Mouse (Mus musculus) MEL (cell line): ENCODE results near the gene Manf. TPM values are rescaled to one million over a fixed set of nuclear protein-coding genes. Genes with fewer than 3 reads are reported as not detected.

Source experiments
- DNase-seq: peaks from one replicate; pipeline ENCODE4 v3.0.0; 2011; ENCODE audit warnings: low read depth, low spot score
- H3K27ac ChIP-seq: 2 replicates; pipeline ENCODE4 v1.5.1; 2012; ENCODE audit warnings: low read depth, mild to moderate bottlenecking, control low read depth, low read length, moderate library complexity; ENCODE audit not compliant: control insufficient read depth
- H3K27me3 ChIP-seq, 2 experiments: fragments of 150-350 bp in 1 of 2; sonication (generic) in 1 of 2; 2 replicates each; pipeline ENCODE4 v1.6.1; 2012; ENCODE audit warnings: low read length in 2 of 2, mild to moderate bottlenecking in 2 of 2, improper control_type of control experiment in 1 of 2, moderate library complexity in 1 of 2; ENCODE audit not compliant: insufficient read depth in 2 of 2, control insufficient read depth in 1 of 2
- H3K36me3 ChIP-seq, 2 experiments: 2 replicates each; pipeline ENCODE4 v1.6.1; 2012 to 2014; ENCODE audit warnings: low read length in 2 of 2, improper control_type of control experiment in 1 of 2, inconsistent platforms in 1 of 2, mild to moderate bottlenecking in 1 of 2; ENCODE audit not compliant: insufficient read depth in 2 of 2, control insufficient read depth in 1 of 2
- H3K4me1 ChIP-seq, 2 experiments: fragments of 150-350 bp in 1 of 2; sonication (generic) in 1 of 2; 2 replicates each; pipeline ENCODE4 v1.6.1; 2012; ENCODE audit warnings: low read length in 2 of 2, improper control_type of control experiment in 1 of 2, mild to moderate bottlenecking in 1 of 2; ENCODE audit not compliant: insufficient read depth in 2 of 2, control insufficient read depth in 1 of 2
- H3K4me3 ChIP-seq, 2 experiments: fragments of 150-350 bp in 1 of 2; sonication (generic) in 1 of 2; 2 replicates each; pipeline ENCODE4 v1.5.1; 2012; ENCODE audit warnings: low read depth in 2 of 2, low read length in 2 of 2, mild to moderate bottlenecking in 2 of 2, moderate library complexity in 2 of 2, control low read depth in 1 of 2, improper control_type of control experiment in 1 of 2; ENCODE audit not compliant: control insufficient read depth in 1 of 2, insufficient read depth in 1 of 2
- H3K79me2 ChIP-seq: 2 replicates; pipeline ENCODE4 v1.6.1; 2012; ENCODE audit warnings: mild to moderate bottlenecking, low read length, moderate library complexity; ENCODE audit not compliant: control insufficient read depth, poor library complexity, insufficient read depth
- H3K9ac ChIP-seq: 2 replicates; pipeline ENCODE4 v1.6.1; 2012; ENCODE audit warnings: low read depth, mild to moderate bottlenecking, control low read depth, low read length, moderate library complexity; ENCODE audit not compliant: control insufficient read depth, poor library complexity, severe bottlenecking
- H3K9me3 ChIP-seq: fragments of 150-350 bp; sonication (generic); replicated peaks from 2 replicates; pipeline ENCODE4 v1.6.1; 2012; ENCODE audit warnings: mild to moderate bottlenecking, low read length, improper control_type of control experiment, moderate library complexity; ENCODE audit not compliant: insufficient read depth
- BHLHE40 ChIP-seq: IDR thresholded peaks from 2 replicates; pipeline ENCODE4 v1.6.1; 2012; ENCODE audit warnings: low read depth, mild to moderate bottlenecking, inconsistent platforms, low read length, improper control_type of control experiment, borderline replicate concordance
- CHD2 ChIP-seq: IDR thresholded peaks from 2 replicates; pipeline ENCODE4 v1.6.1; 2011; ENCODE audit warnings: low read length, improper control_type of control experiment
- CTCF ChIP-seq, 3 experiments: IDR thresholded peaks in 2 of 3; conservative IDR thresholded peaks in 1 of 3; 2 replicates each; pipeline ENCODE4 v1.5.1; 2011 to 2012; ENCODE audit warnings: low read length in 3 of 3, low read depth in 2 of 3, mild to moderate bottlenecking in 2 of 3, improper control_type of control experiment in 1 of 3, inconsistent platforms in 1 of 3, mixed read lengths in 1 of 3, moderate library complexity in 1 of 3; ENCODE audit not compliant: control insufficient read depth in 1 of 3, insufficient read depth in 1 of 3, poor library complexity in 1 of 3, severe bottlenecking in 1 of 3
- E2F4 ChIP-seq: IDR thresholded peaks from 2 replicates; pipeline ENCODE4 v1.6.1; 2011; ENCODE audit warnings: low read depth, low read length, improper control_type of control experiment, borderline replicate concordance
- ELF1 ChIP-seq: IDR thresholded peaks from 2 replicates; pipeline ENCODE4 v1.6.1; 2014; ENCODE audit warnings: low read depth, mild to moderate bottlenecking, inconsistent platforms, low read length, improper control_type of control experiment, moderate library complexity
- EP300 ChIP-seq, 2 experiments: IDR thresholded peaks; 2 replicates each; pipeline ENCODE4 v1.6.1; 2011; ENCODE audit warnings: improper control_type of control experiment in 2 of 2, low read length in 2 of 2, low read depth in 1 of 2, mild to moderate bottlenecking in 1 of 2
- ETS1 ChIP-seq: IDR thresholded peaks from 2 replicates; pipeline ENCODE4 v1.6.1; 2012; ENCODE audit warnings: low read depth, mild to moderate bottlenecking, inconsistent platforms, low read length, improper control_type of control experiment, moderate library complexity
- GATA1 ChIP-seq: IDR thresholded peaks from 2 replicates; pipeline ENCODE4 v1.6.1; 2011; ENCODE audit warnings: low read depth, low read length, improper control_type of control experiment
- KAT2A ChIP-seq: conservative IDR thresholded peaks from 2 replicates; pipeline ENCODE4 v1.6.1; 2012; ENCODE audit warnings: low read depth, low read length, improper control_type of control experiment, inconsistent platforms
- MAFK ChIP-seq: IDR thresholded peaks from 2 replicates; pipeline ENCODE4 v1.6.1; 2011; ENCODE audit warnings: low read depth, mild to moderate bottlenecking, low read length, improper control_type of control experiment, borderline replicate concordance
- MYB ChIP-seq: IDR thresholded peaks from 2 replicates; pipeline ENCODE4 v1.6.1; 2011; ENCODE audit warnings: mild to moderate bottlenecking, low read depth, low read length, improper control_type of control experiment
- NRF1 ChIP-seq: IDR thresholded peaks from 2 replicates; pipeline ENCODE4 v1.6.1; 2014; ENCODE audit warnings: low read depth, mild to moderate bottlenecking, inconsistent platforms, low read length, improper control_type of control experiment, moderate library complexity; ENCODE audit not compliant: poor library complexity, insufficient read depth, severe bottlenecking
- POLR2A ChIP-seq, 2 experiments: IDR thresholded peaks; 2 replicates each; pipeline ENCODE4 v1.6.1; 2011 to 2012; ENCODE audit warnings: low read length in 2 of 2, mild to moderate bottlenecking in 2 of 2, control low read depth in 1 of 2, improper control_type of control experiment in 1 of 2, low read depth in 1 of 2, moderate library complexity in 1 of 2; ENCODE audit not compliant: control insufficient read depth in 1 of 2, insufficient read depth in 1 of 2, poor library complexity in 1 of 2
- POLR2AphosphoS2 ChIP-seq: IDR thresholded peaks from 2 replicates; pipeline ENCODE4 v1.6.1; 2011; ENCODE audit warnings: low read length, improper control_type of control experiment
- POLR2AphosphoS5 ChIP-seq: IDR thresholded peaks from 2 replicates; pipeline ENCODE4 v1.6.1; 2012; ENCODE audit warnings: low read depth, borderline replicate concordance, mild to moderate bottlenecking, inconsistent platforms, low read length, moderate library complexity, mixed read lengths
- RCOR1 ChIP-seq: IDR thresholded peaks from 2 replicates; pipeline ENCODE4 v1.6.1; 2012; ENCODE audit warnings: low read depth, mild to moderate bottlenecking, inconsistent platforms, low read length, improper control_type of control experiment
- SMC3 ChIP-seq: IDR thresholded peaks from 2 replicates; pipeline ENCODE4 v1.6.1; 2011; ENCODE audit warnings: low read depth, low read length, improper control_type of control experiment
- TBP ChIP-seq: IDR thresholded peaks from 2 replicates; pipeline ENCODE4 v1.8.0; 2011; ENCODE audit warnings: low read depth, low read length, improper control_type of control experiment
- TCF12 ChIP-seq: IDR thresholded peaks from 2 replicates; pipeline ENCODE4 v1.6.1; 2014; ENCODE audit warnings: low read depth, mild to moderate bottlenecking, inconsistent platforms, low read length, improper control_type of control experiment, moderate library complexity
- UBTF ChIP-seq: IDR thresholded peaks from 2 replicates; pipeline ENCODE4 v1.6.1; 2012; ENCODE audit warnings: low read depth, mild to moderate bottlenecking, inconsistent platforms, low read length, improper control_type of control experiment, moderate library complexity, borderline replicate concordance; ENCODE audit not compliant: insufficient read depth
- USF1 ChIP-seq: IDR thresholded peaks from 2 replicates; pipeline ENCODE4 v1.6.1; 2014; ENCODE audit warnings: low read depth, mild to moderate bottlenecking, inconsistent platforms, low read length, improper control_type of control experiment, moderate library complexity
- ZC3H11A ChIP-seq: IDR thresholded peaks from 2 replicates; pipeline ENCODE4 v1.6.1; 2012; ENCODE audit warnings: low read depth, mild to moderate bottlenecking, inconsistent platforms, low read length, improper control_type of control experiment
- ZKSCAN1 ChIP-seq: IDR thresholded peaks from 2 replicates; pipeline ENCODE4 v1.6.1; 2012; ENCODE audit warnings: low read depth, mild to moderate bottlenecking, inconsistent platforms, low read length, improper control_type of control experiment, moderate library complexity
- ZMIZ1 ChIP-seq: IDR thresholded peaks from 2 replicates; pipeline ENCODE4 v1.6.1; 2012; ENCODE audit warnings: low read depth, mild to moderate bottlenecking, inconsistent platforms, low read length, improper control_type of control experiment, moderate library complexity
- ZNF384 ChIP-seq: IDR thresholded peaks from 2 replicates; pipeline ENCODE4 v1.6.1; 2012; ENCODE audit warnings: low read depth, mild to moderate bottlenecking, inconsistent platforms, low read length, improper control_type of control experiment
- polyA plus RNA-seq, 2 experiments: library from polyadenylated mRNA; stranded (reverse) in 1 of 2; unstranded in 1 of 2; fragments of >175 nt in 1 of 2; fragments of >200 nt in 1 of 2; gene quantifications; 2 replicates each; pipeline versions ENCODE4 v1.2.1 to v1.2.4; 2012; ENCODE audit warnings: low replicate concordance in 2 of 2, low read depth in 1 of 2; ENCODE audit not compliant: insufficient read length in 2 of 2, insufficient read depth in 1 of 2, missing spikeins in 1 of 2
- total RNA-seq: library from RNA; depleted of rRNA; stranded (reverse); fragments of 300-350 nt; gene quantifications from 2 replicates; pipeline ENCODE4 v1.2.3, GENCODE M21; 2012

Gene Manf
- total and polyA plus RNA-seq, 3 experiments = 289 to 316 TPM; not detected in 1

DNA sequence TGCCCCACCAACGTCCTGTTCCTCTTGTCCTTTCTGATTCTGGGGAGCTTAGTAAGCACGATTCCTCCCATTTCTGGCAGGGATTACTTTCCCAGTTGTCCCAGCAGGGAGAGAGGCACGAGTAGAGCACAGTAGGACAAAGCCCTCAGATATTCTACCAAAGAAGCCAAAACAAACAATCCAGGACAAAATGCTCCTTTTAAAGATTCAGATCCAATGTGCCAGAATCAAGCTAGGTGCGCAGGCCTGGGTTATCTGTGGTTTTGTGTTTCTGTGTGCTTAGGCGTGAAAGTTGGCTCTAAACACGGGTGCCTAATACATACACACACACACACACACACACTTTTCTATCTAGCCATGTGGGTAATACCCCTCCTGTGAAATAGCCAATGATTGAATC, 73.6 kb downstream of the Manf start:
- Histone ChIP-seq H3K4me1 (no peaks in the 10 kb centered on the region; a peak in 1 of 4 replicates), H3K9ac (no peak overlapping the region), H3K27ac (no peak overlapping the region), H3K9me3 (no peaks in the 10 kb centered on the region), H3K4me3 (no peak overlapping the region), H3K27me3 (no peaks in the 10 kb centered on the region), H3K36me3 (peaks cover 0 to 2% of the 10 kb centered on the region in 2 experiments; a peak in 1 of 4 replicates), H3K79me2 (peaks cover 4% of the 10 kb centered on the region)
- TF ChIP-seq ZC3H11A (no peak), MAFK (no peak), E2F4 (no peak), RCOR1 (no peak), BHLHE40 (no peak), TBP (no peak), NRF1 (no peak), UBTF (no peak), CHD2 (no peak), SMC3 (no peak), POLR2AphosphoS2 (no peak), TCF12 (no peak), ZNF384 (no peak), ETS1 (no peak), POLR2A (IDR thresholded peaks at IDR 0.05; ENCODE audit: control insufficient read depth in 1 of 2, insufficient read depth in 1 of 2, low read depth in 1 of 2, low read length in 2 of 2, poor library complexity in 1 of 2) (no peak), POLR2AphosphoS5 (no peak), KAT2A (no peak), ZKSCAN1 (no peak), EP300 (IDR thresholded peaks at IDR 0.05; ENCODE audit: low read depth in 1 of 2, low read length in 2 of 2) (no peak)
- no peak for DNase-seq

DNA sequence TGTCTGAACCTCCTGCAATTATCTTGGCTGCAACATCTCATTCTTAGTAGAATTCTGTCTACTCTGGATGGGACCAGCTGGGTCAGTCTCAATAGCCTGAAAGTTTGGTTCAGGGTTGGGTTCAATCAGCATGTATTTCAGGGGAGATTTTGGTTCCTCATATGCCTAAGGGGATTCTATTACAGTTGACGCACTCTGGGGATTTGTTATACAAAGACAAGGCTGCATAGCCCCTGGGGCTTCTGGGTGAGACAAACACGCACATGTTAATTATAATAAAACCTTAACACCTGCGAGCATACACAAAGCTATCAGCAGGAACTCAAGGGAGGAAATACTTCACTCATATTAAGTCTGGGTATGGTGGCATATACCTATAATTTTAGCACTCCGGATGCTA, 85.3 kb downstream of the Manf start:
- no peak for TF ChIP-seq TBP
- TF ChIP-seq USF1 = no peak
- no peak for TF ChIP-seq GATA1
- TF ChIP-seq ZNF384 = no peak
- TF ChIP-seq POLR2A (IDR thresholded peaks at IDR 0.05; ENCODE audit: control insufficient read depth in 1 of 2, insufficient read depth in 1 of 2, low read depth in 1 of 2, low read length in 2 of 2, poor library complexity in 1 of 2) = no peak
- TF ChIP-seq CHD2 = no peak
- TF ChIP-seq ZMIZ1 = no peak
- no peak for TF ChIP-seq MYB
- TF ChIP-seq NRF1 = no peak
- TF ChIP-seq CTCF (IDR thresholded peaks at IDR 0.05 in 2 of 3, conservative IDR thresholded peaks at IDR 0.05 in 1 of 3; ENCODE audit: control insufficient read depth in 1 of 3, insufficient read depth in 1 of 3, low read depth in 2 of 3, low read length in 3 of 3, poor library complexity in 1 of 3, severe bottlenecking in 1 of 3) = no peak
- TF ChIP-seq ELF1 = no peak
- TF ChIP-seq RCOR1 = no peak
- TF ChIP-seq E2F4 = no peak
- no peak for TF ChIP-seq BHLHE40
- TF ChIP-seq, all 39 proteins: peak for 0
- no peaks in the 10 kb centered on the region for H3K9me3 ChIP-seq
- no peak overlapping the region for H3K4me3 ChIP-seq
- no peaks in the 10 kb centered on the region for H3K36me3 ChIP-seq
- peaks cover 0 to 7% of the 10 kb centered on the region in 2 experiments; a peak in 2 of 4 replicates for H3K27me3 ChIP-seq
- DNase-seq = no peak
- H3K79me2 ChIP-seq = no peaks in the 10 kb centered on the region
- no peaks in the 10 kb centered on the region for H3K4me1 ChIP-seq
- no peak overlapping the region for H3K9ac ChIP-seq
- no peak overlapping the region for H3K27ac ChIP-seq
